Mouse (Mus musculus): Measurements from ENCODE around the gene Fads6.

Gene Fads6

DNA sequence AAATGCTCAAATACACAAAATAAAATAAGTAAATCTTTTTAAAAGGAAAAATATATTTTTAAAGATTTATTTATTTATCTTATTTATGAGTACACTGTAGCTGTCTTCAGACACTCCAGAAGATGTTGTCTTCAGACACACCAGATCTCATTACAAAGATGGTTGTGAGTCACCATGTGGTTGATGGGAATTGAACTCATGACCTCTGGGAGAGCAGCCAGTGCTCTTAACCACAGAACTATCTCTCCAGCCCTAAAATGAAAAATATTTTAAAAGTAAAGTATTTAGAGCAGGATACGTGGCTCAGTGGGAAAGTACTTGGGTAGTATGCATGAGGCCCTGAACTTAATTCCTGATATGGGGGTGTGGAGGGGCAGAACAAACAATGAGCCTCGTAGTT is 3.9 kb upstream of the Fads6 start:
- in situ Hi-C loops (cut with MboI, MseI): no loop called here

DNA sequence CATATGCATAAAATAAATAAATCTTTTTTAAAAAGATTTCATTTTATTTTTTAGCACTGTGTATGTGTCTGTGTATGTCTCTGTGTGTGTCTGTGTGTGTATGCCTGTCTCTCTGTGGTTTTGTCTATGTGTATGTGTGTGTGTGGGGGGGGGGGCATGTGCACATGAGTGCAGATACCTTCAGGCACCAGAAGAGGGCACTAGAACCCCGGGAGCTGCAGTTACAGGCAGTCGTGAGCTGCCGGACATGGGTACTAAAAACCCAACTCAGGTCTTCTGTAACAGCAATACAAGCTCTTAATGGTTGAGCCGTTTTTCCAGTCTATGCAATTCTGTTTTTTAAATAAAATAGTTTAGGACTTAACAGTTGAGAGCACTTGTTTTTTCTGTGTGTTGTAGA is 3.3 kb upstream of the Fads6 start:
- in situ Hi-C loops (cut with MboI, MseI): no loop called here

DNA sequence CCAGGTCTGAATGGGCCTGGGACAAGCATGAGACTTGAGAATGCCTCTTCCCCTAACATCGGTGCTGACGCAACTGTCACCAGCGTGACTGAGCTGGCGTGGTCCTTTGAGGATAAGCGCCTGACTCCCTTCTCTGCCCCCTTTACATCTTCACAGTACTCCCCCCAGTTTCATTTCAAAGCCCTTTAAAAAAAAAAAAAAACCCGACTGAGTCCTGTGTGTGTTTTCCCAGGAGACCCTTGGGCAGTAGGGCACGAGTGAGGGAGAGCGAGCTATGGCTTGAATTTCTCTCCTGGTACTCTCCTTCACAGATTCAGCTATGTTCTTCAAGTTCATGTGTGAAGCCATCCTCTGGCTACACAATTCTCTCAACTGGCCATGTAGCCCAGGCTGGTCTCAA is 697 bp upstream of the Fads6 start:
- in situ Hi-C loops (cut with MboI, MseI): no loop called here

DNA sequence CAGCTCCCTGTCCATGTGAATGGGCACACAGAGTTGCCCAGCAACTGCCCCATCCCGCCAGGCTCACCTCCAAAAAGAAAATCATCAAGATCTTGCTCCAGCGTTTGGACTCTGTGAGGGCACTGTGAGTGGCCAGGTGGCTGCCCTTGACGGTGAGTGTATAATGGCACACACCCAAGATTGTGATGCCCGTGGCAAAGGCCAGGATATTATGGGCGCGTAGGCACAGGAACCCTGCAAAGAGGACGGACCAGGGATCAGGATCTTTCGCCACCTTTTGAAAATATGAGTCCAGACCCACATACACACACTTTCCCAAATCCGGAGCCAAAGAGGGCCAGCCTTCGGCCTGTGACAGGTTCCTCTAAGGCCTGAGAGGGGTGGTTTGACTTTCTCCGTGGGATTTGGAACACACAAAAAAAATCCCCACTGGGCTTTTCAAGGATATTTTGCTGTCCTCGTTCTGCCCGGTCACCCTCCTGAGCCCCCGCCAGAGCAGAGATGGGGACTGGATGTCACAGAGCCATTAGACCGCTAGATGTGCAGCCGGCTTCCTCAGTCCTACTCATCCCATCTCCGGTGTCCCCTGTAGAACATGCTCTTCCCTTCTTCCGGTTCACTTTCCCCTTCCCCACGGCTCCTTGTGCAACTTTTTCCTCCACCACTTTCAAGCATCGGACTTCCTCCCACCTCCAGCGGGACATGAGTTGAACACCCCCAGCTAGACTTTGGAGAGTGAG is 822 bp downstream of the Fads6 start:
- in situ Hi-C loops (cut with MboI, MseI): no loop called here

DNA sequence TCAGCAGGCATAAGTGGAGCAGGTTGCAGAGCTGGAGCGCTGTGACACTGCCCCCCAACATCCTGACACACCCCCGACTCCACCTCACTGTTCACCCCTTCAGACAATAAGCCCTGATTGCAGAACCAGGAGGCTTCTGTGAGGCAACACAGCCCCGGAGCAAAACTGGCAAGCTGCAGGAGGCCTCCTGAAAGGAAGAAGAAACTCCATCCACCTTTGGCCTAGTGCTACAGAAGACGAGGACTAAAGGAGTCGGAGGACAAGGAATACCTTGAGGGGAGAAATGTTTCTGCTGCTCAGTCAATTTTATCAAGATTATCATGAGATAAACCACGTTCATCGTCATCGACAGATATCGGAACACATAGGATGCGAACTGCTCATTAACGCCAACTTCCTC is 1.5 kb downstream of the Fads6 start:
- in situ Hi-C loops (cut with MboI, MseI): no loop called here

DNA sequence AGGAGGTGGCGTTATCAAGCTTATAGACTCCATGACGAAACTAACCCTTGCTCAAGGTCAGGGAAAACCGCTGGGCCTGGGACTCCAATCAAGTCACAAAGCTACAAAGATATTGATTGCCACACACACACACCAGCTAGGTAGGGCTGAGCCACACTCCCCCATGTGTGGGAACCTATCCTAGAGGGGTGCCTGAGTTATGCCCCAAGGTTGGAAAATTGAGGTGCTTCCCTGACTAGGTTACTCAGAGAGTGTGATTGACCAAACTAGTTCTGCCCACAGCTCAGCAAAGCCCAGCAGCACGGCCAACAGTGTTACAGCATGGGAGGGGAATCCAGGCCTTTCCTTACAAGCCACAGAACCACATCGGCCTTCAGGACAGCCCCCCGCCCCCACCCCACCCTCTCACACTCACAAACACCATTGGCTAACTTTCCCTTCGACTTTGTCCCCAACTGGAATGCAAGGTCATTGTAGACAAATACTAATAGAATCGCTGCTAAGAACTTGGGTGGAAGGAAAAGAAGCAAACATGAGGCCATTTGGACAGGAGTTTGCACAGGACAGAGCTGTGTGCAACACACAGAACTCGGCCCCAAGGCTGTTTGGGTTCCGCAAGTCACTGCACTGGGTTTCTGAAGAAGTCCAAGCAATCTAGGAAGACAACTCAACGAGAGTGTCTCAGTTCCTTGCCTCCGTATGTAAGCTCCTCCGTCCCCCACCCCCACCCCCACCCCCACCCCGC is 4.7 kb downstream of the Fads6 start:
- in situ Hi-C loops (cut with MboI, MseI): no loop called here

DNA sequence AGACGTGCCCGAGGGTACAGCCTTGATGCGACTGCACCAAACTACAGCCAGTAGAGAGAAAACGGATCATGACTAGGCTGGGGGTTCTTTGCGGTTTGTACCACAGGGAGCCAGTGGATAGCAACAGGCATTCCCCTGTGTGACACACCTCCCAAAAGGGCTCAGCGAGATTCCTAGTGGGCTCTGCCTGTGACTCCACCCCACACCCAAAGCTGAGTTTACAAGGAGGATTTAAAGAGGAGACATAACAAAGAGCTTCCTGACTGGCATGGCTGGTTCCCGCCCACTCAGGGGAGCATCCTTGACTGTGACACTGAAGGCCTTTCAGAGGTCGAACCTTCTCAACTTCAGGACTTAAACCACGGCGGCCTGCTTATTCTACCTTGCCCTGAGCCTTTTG is 6.0 kb downstream of the Fads6 start:
- in situ Hi-C loops (cut with MboI, MseI): no loop called here

DNA sequence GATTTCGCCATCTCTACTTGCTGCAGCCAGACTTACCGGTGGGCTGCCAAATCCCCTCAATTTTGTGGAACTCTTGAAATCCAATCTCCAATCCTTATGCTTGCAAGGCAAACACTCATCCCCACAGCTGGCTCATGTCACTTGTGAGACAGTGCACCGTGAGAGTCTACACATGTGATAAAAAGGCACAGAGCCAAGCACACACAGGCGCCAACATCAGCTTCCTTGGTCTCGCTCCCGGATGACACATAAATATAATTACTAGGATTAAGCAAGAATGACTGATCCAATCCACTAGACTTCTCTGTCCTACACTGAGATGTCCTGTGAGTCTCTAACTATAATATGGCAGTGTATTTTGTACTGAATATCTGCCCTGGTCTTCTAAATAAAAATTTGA is 6.5 kb downstream of the Fads6 start:
- in situ Hi-C loops (cut with MboI, MseI): no loop called here

DNA sequence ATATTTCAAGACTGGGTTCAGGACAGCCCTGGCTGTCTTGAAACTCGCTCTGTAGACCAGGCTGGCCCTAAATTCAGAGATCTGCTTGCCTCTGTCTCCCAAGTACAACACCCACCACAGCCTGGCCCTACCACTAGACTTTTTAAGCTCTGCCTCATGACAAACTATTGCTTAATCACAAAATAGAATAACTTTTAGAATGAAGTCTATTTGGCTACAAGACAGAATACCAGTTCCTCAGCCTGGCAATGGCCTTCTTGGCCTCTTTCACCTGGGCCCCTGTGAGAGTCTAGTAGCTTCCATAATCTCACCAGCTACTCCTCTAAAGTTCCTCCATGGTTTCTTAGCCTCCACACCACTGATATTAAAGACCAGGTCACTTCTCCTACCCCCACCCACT is 7.1 kb downstream of the Fads6 start:
- in situ Hi-C loops (cut with MboI, MseI): no loop called here

DNA sequence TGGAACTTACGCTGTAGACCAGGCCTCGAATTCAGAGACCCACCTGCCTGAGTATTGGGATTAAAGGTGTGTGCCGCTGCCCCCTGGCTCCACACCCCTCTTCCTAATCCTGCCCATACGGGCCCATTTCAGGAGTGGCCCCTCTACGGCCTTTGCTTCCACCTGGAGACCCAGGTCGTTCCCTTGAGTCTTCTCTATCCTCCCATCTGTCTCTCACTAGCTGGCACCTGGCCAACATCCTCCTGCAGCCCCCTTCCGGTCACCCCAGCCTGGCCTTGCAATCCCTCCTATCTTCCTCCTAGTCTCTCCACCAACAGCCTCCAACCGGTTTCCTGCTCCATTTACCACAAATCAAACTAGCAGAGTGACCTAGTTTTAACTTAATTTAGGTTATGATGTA is 7.6 kb downstream of the Fads6 start:
- in situ Hi-C loops (cut with MboI, MseI): no loop called here

DNA sequence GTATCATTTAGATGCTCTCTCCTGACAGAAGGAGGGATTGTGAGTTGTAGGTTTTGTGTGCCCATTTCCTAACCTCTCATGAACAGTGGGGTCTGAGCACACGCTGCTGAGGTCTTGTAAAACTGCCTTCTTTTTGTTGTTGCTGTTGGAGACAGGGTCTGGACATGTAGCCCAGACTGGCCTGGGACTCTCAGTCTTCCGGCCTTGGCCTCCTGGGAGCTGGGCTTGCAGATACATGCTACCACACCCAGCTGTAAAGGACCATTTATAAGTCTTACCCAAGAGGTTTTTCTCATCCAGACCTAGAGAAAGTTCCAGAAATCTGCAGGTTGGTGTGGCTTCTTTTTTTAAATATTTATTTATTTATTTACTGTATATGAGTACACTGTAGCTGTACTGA is 9.2 kb downstream of the Fads6 start:
- in situ Hi-C loops (cut with MboI, MseI): no loop called here

DNA sequence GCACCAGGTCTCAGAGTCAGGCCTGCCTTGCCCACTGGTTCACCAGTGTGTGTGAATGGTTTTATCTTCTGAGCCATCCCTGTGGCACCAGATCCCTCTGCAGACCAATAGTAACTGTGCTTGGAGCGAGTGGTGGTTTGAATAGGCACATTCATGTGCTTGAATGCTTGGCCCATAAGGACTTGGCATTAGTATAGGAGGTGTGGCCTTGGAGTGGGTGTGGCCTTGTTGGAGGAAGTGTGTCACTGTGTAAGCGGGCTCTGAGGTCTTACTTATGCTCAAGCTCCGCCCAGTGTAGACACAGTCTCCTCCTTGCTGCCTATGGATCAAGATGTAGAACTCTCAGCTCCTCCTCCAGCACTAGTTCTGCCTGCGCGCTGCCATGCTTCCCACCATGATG is 10.1 kb downstream of the Fads6 start:
- in situ Hi-C loops (cut with MboI, MseI): no loop called here

DNA sequence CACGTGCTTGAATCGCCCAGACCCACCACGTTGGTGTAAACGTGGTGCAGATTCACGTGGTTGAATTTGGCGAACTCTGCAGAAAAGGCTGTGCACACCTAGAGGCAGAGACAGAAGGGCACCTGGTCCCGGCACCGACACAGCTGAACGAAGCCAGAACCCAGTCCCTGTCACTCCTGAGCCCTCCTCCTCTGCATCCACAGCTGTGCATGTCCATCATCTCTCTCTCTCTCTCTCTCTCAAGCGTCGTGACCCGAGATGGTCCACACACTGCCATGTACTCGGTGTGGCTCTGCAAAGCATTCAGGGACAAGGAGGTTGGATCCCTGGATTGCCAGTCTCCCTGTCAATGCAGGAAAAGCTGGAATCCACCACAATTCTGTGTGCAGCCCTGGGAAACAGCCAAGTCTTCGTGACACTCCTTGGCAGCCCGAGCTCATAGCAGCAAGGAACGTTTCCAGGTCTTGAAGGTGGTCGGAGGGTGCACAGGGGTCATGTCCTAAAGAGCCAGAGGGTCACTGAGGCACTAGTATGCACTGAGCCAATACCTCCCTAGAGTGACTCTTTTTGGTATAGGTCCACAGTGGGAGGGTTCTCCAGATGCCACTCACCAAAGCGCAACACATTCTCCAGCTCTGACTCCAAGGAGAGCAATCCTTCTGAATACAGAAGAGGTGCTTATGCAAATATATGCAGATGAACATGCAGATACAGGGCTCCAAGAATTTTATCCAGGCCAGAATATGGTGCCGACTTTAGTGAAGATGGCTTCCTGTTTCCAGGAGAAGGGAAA is 11.1 kb downstream of the Fads6 start:
- in situ Hi-C loops (cut with MboI, MseI): no loop called here

DNA sequence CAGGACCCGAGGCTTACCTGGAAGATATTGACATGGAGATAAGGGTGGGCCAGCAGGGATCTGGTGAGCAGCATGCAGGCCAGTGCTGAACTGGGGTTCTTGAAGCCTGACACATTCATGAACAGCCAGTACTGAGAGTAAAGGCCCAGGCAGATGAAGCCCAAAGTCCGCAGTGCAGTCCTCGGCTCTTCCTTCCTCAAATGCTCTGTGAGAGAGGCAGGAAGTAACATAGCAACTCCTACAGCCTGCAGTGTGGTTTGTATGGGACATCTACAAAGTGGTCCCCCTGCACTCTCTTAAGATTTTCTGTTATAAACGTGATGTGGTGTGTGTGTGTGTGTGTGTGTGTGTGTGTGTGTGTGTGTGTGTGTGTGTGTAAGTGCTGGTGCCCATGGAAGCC is 12.2 kb downstream of the Fads6 start:
- in situ Hi-C loops (cut with MboI, MseI): no loop called here

DNA sequence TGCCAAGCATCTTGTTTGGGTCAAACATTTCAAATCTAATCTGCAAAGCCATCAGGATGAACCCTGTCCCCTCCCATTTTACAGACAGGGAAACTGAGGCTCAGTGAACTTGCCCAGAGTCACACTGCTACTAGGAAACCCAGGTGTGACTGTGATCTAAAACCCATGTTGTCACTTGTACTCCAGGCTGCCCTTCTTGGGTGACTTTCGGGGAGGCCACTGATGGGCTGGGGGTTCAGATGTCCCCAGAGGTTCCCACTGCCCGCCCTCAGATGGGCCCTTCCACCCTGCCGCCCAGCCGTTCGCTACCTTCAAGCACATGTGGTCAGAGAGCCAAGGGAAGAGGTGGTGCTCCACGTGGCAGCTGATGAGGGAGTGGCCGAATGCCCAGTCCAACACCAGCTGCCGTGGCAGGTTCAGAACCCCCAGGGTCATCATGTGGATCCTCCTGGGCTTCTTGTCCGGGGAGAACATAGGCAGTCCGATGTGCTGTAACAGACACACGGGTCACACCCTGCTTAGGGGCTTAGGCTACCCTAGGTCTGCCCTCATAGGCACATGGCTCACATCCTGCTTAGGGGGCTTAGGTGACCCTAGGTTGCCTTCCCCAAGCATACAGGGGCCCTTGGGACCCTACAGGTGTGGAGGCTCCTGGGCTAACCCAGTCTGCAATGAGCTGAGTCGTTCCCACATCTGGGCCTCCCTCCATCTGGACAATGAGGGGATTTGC is 13.4 kb downstream of the Fads6 start:
- in situ Hi-C loops (cut with MboI, MseI): no loop called here

DNA sequence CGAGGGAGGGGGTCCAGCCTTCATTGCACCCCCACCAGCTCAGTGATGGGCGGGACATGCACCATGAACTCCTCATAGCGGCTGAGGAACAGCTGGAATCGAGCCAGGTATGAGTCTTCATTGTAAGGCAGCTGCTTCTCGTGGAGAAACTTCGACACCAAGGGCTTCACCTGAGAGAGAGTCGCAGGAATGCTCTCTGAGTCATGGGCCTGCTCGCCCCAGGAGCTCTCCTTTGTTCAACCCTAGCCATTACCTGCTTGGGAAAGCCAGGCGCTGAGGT is 14.0 kb downstream of the Fads6 start:
- in situ Hi-C loops (cut with MboI, MseI): no loop called here

DNA sequence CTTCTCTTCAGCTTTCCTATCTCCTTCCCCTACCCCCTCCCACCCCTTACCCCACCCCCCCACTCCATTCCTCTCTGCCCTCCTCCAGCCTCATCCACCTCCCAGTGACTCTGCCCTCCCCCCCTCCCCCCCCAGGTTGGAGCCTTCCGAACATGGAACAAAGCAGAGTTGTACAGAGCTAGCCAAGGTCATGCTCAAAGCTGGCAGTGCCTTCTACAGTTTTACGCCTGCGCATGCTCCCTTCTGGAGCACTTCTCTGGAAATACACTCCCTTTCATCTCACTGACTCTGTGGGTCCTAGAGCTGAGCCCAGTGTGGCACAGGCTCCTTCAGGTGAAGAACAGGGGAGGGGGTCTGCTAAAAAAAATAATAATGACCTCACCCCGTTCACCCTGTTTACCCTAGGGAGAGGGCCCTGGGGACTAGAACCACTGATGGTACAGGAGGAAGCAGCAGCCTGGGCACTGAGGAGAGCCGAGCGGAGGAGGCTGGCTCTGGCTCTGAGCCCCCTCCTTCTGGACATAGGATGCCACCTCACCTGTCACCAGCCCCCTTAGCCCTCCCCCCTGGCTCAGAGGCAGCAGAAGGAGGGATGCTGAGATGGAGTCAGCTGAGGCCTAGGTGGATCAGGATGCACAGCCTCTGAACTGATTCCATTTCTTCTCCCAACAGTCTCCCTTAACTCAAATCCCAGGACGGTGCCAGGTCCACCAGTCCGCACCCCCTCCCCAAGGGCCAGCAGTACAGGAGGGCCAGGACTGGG is 14.6 kb downstream of the Fads6 start:
- in situ Hi-C loops (cut with MboI, MseI): no loop called here

DNA sequence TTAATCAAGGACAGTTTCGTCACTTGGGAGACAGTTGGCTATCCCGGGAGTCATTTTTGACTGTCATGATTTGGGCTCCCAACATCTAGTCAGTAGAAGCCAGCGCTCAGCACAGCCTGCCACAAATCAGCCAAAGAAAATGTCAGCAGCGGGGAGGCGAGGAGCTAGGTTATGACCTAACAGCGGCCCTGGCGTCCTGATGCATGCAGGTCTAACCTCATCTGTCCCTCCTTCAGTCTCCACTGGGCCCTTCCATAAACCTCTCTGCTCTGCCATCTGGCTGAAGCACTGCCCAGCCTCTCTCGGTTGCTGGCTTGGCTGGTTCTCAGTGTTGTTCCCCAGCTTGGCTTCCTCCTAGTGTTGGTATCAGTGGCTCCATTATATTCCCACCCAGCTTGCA is 15.2 kb downstream of the Fads6 start:
- in situ Hi-C loops (cut with MboI, MseI): no loop called here

DNA sequence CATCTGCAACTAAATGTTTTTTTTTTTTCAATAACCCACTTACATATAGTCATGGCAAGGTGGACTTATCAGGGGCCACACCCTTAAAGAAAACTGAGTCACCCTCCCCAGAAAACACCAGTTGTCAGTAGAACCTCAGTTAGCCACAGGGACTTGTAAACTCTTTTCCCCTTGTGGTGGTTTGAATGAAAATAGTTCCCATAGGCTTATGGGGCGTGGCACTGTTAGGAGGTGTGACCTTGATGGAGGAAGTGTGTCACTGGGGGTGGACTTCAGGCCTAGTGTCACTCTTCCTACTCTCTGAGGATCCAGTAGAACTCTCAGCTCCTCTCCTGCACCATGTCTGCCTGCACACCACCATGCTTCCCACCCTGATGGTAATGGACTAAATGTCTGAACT is 17.7 kb downstream of the Fads6 start:
- in situ Hi-C loops (cut with MboI, MseI): no loop called here

DNA sequence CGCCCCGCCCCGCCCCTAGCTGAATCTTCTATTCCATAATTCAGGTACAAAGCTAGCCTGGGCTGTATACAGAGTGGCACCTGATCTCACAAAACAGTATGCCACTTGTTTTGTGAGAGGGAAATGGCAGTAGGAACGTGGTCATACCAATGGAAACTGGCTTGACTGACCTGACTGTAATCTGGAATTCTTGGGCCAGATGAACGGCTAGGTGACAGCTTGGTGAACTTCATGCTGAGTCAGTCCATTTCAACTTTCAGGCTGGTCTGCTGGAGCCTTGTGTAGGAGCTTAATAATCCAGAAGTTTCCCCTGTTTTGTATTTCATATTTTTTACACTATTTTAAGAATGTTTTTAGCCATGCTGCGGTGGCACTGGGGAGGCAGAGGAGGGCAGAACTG is 19.3 kb downstream of the Fads6 start:
- in situ Hi-C loops (cut with MboI, MseI): no loop called here

DNA sequence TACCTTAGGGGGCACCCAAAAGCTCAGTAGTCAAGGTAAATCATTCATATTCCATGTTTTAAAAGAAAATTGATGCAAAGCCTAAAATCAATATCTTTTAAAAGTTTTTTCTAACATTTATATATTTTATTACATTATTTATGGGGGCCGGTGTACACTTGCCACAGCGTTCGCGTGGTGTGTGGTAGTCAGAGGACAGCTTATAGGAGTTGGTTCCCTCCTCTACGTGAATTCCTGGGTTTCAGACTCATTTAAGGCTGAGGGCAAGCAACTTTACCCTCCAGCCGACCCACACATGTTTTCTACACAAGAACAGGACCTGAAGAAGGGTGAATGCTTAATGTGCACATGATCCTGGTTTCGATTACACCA is 19.9 kb downstream of the Fads6 start:
- in situ Hi-C loops (cut with MboI, MseI): no loop called here
